Mouse (Mus musculus) layer of hippocampus, postnatal 10 days (tissue): Measurements from ENCODE around the gene Adamts2. TPM values are rescaled to one million over a fixed set of nuclear protein-coding genes. Genes with fewer than 3 reads are reported as not detected.
A peak's percentile ranks its signal among the peaks of the same experiment; 100 is the strongest.

Experiments
- DNase-seq, 2 experiments: peaks; one replicate each; pipeline ENCODE4 v3.0.0; 2021; ENCODE audit warnings: low spot score in 2 of 2
- total RNA-seq, 2 experiments: library from RNA; stranded (reverse); gene quantifications; 2 replicates each; pipeline ENCODE4 v1.2.3; 2021

Gene Adamts2
- total RNA-seq, 2 experiments from 2014 or later: 7.7 to 9.6 TPM

- no peak for DNase-seq
Measured at GRCm38 (mm10) chr11:50670881-50671280, 69.0 kb downstream of the Adamts2 start.

- no peak for DNase-seq
Measured at GRCm38 (mm10) chr11:50671376-50671775, 69.5 kb downstream of the Adamts2 start.

- no peak for DNase-seq
Measured at GRCm38 (mm10) chr11:50671820-50672310, 70.0 kb downstream of the Adamts2 start.

GRCm38 (mm10) chr11:50672866-50673265 is 71.0 kb downstream of the Adamts2 start:
- DNase-seq: peak; percentile 13 to 34

GRCm38 (mm10) chr11:50673525-50674250 is 71.8 kb downstream of the Adamts2 start:
- DNase-seq: peak in 1 of 2 experiments; percentile 46

- DNase-seq: no peak
Measured at GRCm38 (mm10) chr11:50674390-50674789, 72.5 kb downstream of the Adamts2 start.

GRCm38 (mm10) chr11:50678650-50679049 is 76.8 kb downstream of the Adamts2 start:
- DNase-seq: no peak

- DNase-seq: no peak
Measured at GRCm38 (mm10) chr11:50681940-50682339, 80.1 kb downstream of the Adamts2 start.

GRCm38 (mm10) chr11:50683821-50684220 is 81.9 kb downstream of the Adamts2 start:
- DNase-seq: no peak

GRCm38 (mm10) chr11:50688584-50688983 is 86.7 kb downstream of the Adamts2 start:
- no peak for DNase-seq

- DNase-seq: no peak
Measured at GRCm38 (mm10) chr11:50689672-50690071, 87.8 kb downstream of the Adamts2 start.

GRCm38 (mm10) chr11:50699971-50700370 is 98.1 kb downstream of the Adamts2 start:
- no peak for DNase-seq

GRCm38 (mm10) chr11:50700496-50700895 is 98.6 kb downstream of the Adamts2 start:
- DNase-seq: no peak

GRCm38 (mm10) chr11:50703397-50703796 is 101.5 kb downstream of the Adamts2 start:
- DNase-seq: no peak

- DNase-seq: no peak
Measured at GRCm38 (mm10) chr11:50704511-50704910, 102.6 kb downstream of the Adamts2 start.

- DNase-seq: no peak
Measured at GRCm38 (mm10) chr11:50707259-50707658, 105.4 kb downstream of the Adamts2 start.

GRCm38 (mm10) chr11:50713610-50714202 is 111.8 kb downstream of the Adamts2 start:
- no peak for DNase-seq

GRCm38 (mm10) chr11:50715091-50715490 is 113.2 kb downstream of the Adamts2 start:
- DNase-seq: no peak

- no peak for DNase-seq
Measured at GRCm38 (mm10) chr11:50717381-50717897, 115.6 kb downstream of the Adamts2 start.

- DNase-seq: no peak
Measured at GRCm38 (mm10) chr11:50718862-50719261, 117.0 kb downstream of the Adamts2 start.

GRCm38 (mm10) chr11:50720421-50720820 is 118.5 kb downstream of the Adamts2 start:
- DNase-seq: no peak

GRCm38 (mm10) chr11:50720856-50721550 is 119.1 kb downstream of the Adamts2 start:
- DNase-seq: peak in 1 of 2 experiments; percentile 32
